Mouse (Mus musculus): ENCODE results near the gene Olfr91. TPM values are rescaled to one million over a fixed set of nuclear protein-coding genes. Genes with fewer than 3 reads are reported as not detected.
"Not testable (repeated sequence)": the region's sequence is repeated elsewhere in the genome, so short reads cannot be mapped to it uniquely, and the experiment has no call there.

The Olfr91 gene
- not detected in 2 replicates for polyA plus RNA-seq (2015; fragmentation: Nextera tagmentation; extraction: Ambion mirVana)

DNA sequence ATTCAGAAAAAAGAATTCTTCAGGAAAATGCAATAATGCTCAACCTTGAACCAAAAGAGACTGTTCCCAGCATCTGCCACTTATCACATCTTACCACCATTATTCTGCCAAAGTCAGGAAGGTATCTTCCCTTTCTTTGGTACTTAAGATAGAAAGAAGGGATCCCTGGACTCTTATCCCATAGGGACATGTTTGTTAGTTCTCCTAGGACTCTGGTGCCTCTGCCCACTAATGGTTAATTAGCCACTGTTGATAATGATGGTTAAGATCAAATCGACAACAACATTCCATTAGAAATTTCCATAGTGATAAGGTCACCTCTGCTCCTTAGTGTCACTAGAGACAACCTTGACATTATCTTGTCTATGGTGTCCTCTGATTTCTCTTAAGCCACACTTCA is at the start of gene Olfr91:
Gene Olfr91, minus strand, starts transcription at position 101 of the 400 bp plus-strand sequence.
- no peak for ATAC-seq
- Histone ChIP-seq H3K27ac (no peak within 1 kb of the TSS), H3K4me3 (replicated peaks) (no peak within 1 kb of the TSS), H3K9me3 (no peaks in the 10 kb centered on the region), H3K4me1 (replicated peaks) (no peaks in the 10 kb centered on the region), H3K4me2 (replicated peaks) (no peak within 1 kb of the TSS), H3K9ac (no peak within 1 kb of the TSS), H3K36me3 (no peaks in the 10 kb centered on the region), H3K27me3 (replicated peaks) (no peaks in the 10 kb centered on the region)
- WGBS, result 81% methylated on average over 1 of the region's 1 CpGs

DNA sequence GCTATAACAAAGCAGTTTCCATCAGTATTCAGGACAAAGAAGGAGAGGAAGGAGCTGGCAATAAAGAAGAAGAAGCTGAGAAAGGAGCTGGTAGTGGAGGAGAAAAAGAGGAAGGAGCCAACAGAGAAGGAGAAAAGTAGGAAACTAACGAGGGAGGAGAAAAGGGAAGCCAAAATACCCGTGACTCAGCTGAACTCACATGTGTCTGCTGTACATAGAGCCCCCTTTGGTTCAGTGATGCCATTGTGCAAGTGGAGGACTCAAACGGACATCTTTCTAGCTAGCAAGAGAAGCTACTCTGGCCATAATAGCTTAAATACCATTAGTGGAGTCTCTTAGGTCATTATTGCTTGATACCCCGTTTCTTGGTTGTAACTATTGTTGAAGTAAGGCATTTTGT is 33.3 kb upstream of the Olfr91 start:
- H3K9me3 ChIP-seq; ATAC-seq; H3K4me2 ChIP-seq (replicated peaks); H3K4me1 ChIP-seq (replicated peaks); H3K27me3 ChIP-seq (replicated peaks); H3K4me3 ChIP-seq (replicated peaks); H3K9ac ChIP-seq; H3K27ac ChIP-seq; H3K36me3 ChIP-seq: not testable (repeated sequence)
- 73% methylated on average over 4 of the region's 4 CpGs for WGBS

DNA sequence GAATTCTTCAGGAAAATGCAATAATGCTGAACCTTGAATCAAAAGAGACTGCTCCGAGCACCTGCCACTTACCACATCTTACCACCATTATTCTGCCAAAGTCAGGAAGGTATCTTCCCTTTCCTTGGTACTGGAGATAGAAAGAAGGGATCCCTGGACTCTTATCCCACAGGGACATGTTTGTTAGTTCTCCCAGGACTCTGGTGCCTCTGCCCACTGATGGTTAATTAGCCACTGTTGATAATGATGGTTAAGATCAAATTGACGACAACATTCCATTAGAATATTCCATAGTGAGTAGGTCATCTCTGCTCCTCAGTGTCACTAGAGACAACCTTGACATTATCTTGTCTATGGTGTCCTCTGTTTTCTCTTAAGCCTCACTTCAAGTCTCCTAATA is 21.9 kb upstream of the Olfr91 start, which contains the start of gene Olfr92:
Gene Olfr92, minus strand, starts transcription at position 101 of the 400 bp plus-strand sequence.
- no peak within 1 kb of the TSS for H3K4me3 ChIP-seq (replicated peaks)
- 88% methylated on average over 2 of the region's 2 CpGs for WGBS
- no peaks in the 10 kb centered on the region for H3K36me3 ChIP-seq
- no peaks in the 10 kb centered on the region for H3K27me3 ChIP-seq (replicated peaks)
- no peak within 1 kb of the TSS for H3K9ac ChIP-seq
- no peaks in the 10 kb centered on the region for H3K4me1 ChIP-seq (replicated peaks)
- H3K4me2 ChIP-seq (replicated peaks), result no peak within 1 kb of the TSS
- H3K9me3 ChIP-seq, result no peaks in the 10 kb centered on the region
- no peak for ATAC-seq
- H3K27ac ChIP-seq, result no peak within 1 kb of the TSS

DNA sequence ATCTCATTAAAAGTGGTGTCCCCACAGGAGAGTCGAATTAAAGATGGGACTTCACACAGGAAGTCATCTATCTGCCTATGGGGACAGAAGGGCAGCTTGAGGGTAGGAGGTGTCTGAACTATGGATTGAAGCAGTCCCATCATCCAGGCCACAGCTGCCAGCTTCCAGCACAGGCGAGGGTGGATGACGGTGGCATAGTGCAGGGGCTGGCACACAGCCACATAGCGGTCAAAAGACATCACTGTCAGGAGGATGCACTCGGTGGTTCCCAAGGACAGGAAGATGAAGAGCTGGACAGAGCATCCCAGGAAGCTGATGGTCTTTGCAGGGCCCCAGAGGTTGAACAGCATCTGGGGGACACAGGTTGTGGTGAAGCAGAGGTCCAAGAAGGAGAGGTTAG is 4.8 kb downstream of the Olfr91 start:
- Histone ChIP-seq H3K4me1 (replicated peaks) (no peaks in the 10 kb centered on the region), H3K9ac (no peak overlapping the region), H3K27ac (no peak overlapping the region), H3K36me3 (no peaks in the 10 kb centered on the region), H3K4me2 (replicated peaks) (no peak overlapping the region), H3K27me3 (replicated peaks) (no peaks in the 10 kb centered on the region), H3K4me3 (replicated peaks) (no peak overlapping the region), H3K9me3 (no peaks in the 10 kb centered on the region)
- ATAC-seq, result no peak
- WGBS, result 77% methylated on average over 5 of the region's 5 CpGs

DNA sequence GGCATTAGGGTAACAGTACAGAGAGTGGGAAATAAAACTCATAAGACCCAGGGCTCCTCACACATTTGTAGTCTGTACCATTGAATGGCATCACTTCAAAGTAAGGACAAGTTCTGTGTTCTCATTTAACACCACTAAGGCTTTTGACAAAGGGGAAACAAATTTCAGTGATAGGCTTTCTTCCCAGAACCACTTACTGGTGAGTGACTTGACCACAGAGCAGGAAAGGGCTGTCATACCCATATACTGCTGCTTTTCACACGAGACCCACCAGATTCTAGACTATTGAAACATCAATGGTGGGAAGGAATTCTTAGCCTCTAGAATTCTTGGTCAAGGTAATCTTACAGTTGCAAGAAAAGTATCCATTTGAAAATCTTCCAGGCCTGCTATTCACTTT is 5.9 kb downstream of the Olfr91 start:
- no peaks in the 10 kb centered on the region for H3K27me3 ChIP-seq (replicated peaks)
- H3K36me3 ChIP-seq, result no peaks in the 10 kb centered on the region
- H3K4me2 ChIP-seq (replicated peaks), result no peak overlapping the region
- no peak overlapping the region for H3K9ac ChIP-seq
- H3K4me3 ChIP-seq (replicated peaks), result no peak overlapping the region
- WGBS, result 62% methylated on average over 1 of the region's 1 CpGs
- H3K4me1 ChIP-seq (replicated peaks), result no peaks in the 10 kb centered on the region
- no peak for ATAC-seq
- H3K9me3 ChIP-seq, result no peaks in the 10 kb centered on the region
- no peak overlapping the region for H3K27ac ChIP-seq

GRCm38 (mm10) chr17:37088399-37088798 is 9.7 kb downstream of the Olfr91 start, which contains the start of gene Olfr90:
Gene Olfr90, minus strand, starts transcription at chr17:37088499.
- Histone ChIP-seq H3K27me3 (replicated peaks) (no peaks in the 10 kb centered on the region), H3K27ac (no peak within 1 kb of the TSS)

DNA sequence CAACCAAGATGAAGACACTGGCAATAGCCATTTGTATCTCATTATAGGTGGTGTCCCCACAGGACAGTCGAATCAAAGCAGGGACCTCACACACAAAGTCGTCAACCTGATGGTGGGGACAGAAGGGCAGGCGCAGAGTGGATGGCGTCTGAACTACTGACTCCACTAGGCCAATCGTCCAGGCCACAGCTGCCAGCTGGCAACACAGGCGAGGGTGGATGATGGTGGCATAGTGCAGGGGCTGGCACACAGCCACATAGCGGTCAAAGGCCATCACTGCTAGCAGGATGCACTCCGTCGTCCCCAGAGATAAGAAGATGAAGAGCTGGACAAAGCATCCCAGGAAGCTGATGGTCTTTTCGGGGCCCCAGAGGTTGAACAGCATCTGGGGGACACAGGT is 12.5 kb downstream of the Olfr91 start:
- Histone ChIP-seq H3K4me2 (replicated peaks) (no peak overlapping the region), H3K9me3 (no peaks in the 10 kb centered on the region), H3K4me3 (replicated peaks) (no peak overlapping the region), H3K36me3 (no peaks in the 10 kb centered on the region), H3K27me3 (replicated peaks) (no peaks in the 10 kb centered on the region), H3K4me1 (replicated peaks) (no peaks in the 10 kb centered on the region), H3K9ac (no peak overlapping the region), H3K27ac (no peak overlapping the region)
- WGBS, result 75% methylated on average over 10 of the region's 10 CpGs
- no peak for ATAC-seq

More at GRCm38 (mm10) chr17:37088399-37088798, 9.7 kb downstream of the Olfr91 start, which contains the start of gene Olfr90:
- no peak for ATAC-seq
- Histone ChIP-seq H3K4me1 (replicated peaks) (no peaks in the 10 kb centered on the region), H3K4me3 (replicated peaks) (no peak within 1 kb of the TSS), H3K4me2 (replicated peaks) (no peak within 1 kb of the TSS), H3K36me3 (no peaks in the 10 kb centered on the region), H3K9me3 (no peaks in the 10 kb centered on the region), H3K9ac (no peak within 1 kb of the TSS)

DNA sequence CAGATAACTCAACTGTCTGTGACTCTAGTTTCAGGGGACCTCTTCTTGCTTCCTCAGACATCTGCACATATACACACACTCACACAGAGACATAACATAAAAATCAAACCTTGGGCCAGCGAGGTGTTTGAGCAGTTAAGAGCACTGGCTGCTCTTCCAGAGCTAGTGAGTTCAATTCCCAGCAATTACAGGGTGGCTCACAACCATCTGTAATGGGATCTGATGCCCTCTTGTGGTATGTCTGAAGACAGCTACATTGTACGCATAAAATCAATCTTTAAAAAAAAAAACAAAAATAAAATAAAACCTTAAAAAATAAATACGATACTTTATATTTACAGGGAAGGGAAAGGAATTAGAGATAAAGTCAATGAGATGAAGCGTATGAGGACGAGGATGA is 13.4 kb downstream of the Olfr91 start:
- 70% methylated on average over 5 of the region's 5 CpGs for WGBS
- ATAC-seq, result no peak
- H3K9ac ChIP-seq, result no peak overlapping the region
- H3K36me3 ChIP-seq, result no peaks in the 10 kb centered on the region
- no peaks in the 10 kb centered on the region for H3K9me3 ChIP-seq
- H3K27ac ChIP-seq, result no peak overlapping the region
- H3K4me3 ChIP-seq (replicated peaks), result no peak overlapping the region
- no peak overlapping the region for H3K4me2 ChIP-seq (replicated peaks)
- H3K4me1 ChIP-seq (replicated peaks), result no peaks in the 10 kb centered on the region
- H3K27me3 ChIP-seq (replicated peaks), result no peaks in the 10 kb centered on the region

DNA sequence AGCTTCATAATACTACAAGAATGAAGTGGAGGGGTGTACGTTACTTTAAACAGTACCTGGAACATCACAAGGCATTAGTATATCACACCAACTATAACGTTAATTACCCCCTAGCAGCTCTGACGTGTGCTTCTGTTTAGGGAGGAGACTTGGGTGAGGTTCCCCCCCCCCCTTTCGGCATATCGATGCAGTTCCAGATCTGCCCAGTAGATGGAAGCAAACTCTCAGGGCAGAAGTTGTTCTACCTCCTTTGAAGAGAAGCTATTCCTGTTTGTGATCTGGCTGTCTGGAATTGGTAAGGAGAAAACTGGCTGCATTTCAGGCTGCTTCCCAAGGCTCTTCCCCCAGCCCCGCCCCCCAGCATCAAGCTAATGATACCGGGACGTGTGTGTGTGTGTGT is 14.8 kb downstream of the Olfr91 start:
- Histone ChIP-seq H3K9ac (no peak overlapping the region), H3K4me2 (replicated peaks) (no peak overlapping the region), H3K4me3 (replicated peaks) (no peak overlapping the region), H3K27me3 (replicated peaks) (no peaks in the 10 kb centered on the region), H3K36me3 (no peaks in the 10 kb centered on the region), H3K9me3 (no peaks in the 10 kb centered on the region), H3K4me1 (replicated peaks) (no peaks in the 10 kb centered on the region), H3K27ac (no peak overlapping the region)
- ATAC-seq, result peak; percentile 77
- 3% methylated on average over 8 of the region's 8 CpGs for WGBS

GRCm38 (mm10) chr17:37081659-37082058 is 16.4 kb downstream of the Olfr91 start:
- Histone ChIP-seq H3K9me3 (no peaks in the 10 kb centered on the region), H3K9ac (no peak overlapping the region), H3K27ac (no peak overlapping the region), H3K27me3 (replicated peaks) (no peaks in the 10 kb centered on the region), H3K4me1 (replicated peaks) (no peaks in the 10 kb centered on the region), H3K36me3 (no peaks in the 10 kb centered on the region), H3K4me3 (replicated peaks) (no peak overlapping the region), H3K4me2 (replicated peaks) (no peak overlapping the region)
- WGBS, result 87% methylated on average over 4 of the region's 4 CpGs
- no peak for ATAC-seq

DNA sequence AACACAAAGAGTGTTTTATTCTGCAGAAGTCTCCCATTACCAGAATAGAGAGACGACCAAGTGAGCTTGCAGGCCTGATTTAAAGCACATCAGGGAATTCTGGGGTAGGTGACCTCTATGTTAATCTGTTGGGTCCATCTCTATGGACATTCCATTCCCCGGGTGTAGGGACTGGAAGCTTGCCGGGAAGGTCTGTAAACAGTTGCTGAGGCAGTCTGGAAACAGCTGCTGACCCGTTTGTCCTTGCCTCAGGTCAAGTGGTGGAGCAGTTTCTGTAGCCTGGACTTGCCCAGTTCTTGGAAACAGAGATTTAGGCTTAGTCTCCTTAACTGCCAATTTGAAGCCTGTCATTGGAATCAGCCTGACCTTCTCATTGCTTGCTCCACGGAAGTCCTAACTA is 18.0 kb downstream of the Olfr91 start:
- Histone ChIP-seq H3K4me1 (replicated peaks) (no peaks in the 10 kb centered on the region), H3K9ac (no peak overlapping the region), H3K36me3 (no peaks in the 10 kb centered on the region), H3K9me3 (no peaks in the 10 kb centered on the region), H3K4me2 (replicated peaks) (no peak overlapping the region), H3K27me3 (replicated peaks) (no peaks in the 10 kb centered on the region), H3K4me3 (replicated peaks) (no peak overlapping the region), H3K27ac (no peak overlapping the region)
- no peak for ATAC-seq
- 17% methylated on average over 5 of the region's 5 CpGs for WGBS

DNA sequence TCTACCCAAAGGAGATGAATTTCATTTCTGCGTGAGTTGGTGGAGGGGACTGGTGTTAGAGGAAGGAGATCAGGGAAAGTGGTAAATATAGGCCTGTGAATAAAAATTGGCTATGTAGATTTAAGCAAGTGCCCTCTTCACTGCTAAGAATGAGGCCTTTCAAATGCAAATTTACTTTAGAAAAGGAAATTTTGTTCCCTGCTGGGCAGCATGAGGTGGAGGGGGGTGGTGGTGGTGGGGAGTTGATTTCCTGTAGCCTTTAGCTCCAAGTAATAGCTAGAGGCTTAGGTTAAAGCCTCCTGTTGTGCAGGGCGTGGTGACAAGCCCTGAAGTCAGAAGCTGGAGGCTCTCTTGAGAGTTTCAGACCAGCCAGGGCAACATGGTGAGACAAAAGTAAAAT is 19.1 kb downstream of the Olfr91 start:
- no peak overlapping the region for H3K4me2 ChIP-seq (replicated peaks)
- ATAC-seq, result no peak
- no peaks in the 10 kb centered on the region for H3K27me3 ChIP-seq (replicated peaks)
- no peaks in the 10 kb centered on the region for H3K36me3 ChIP-seq
- no peaks in the 10 kb centered on the region for H3K4me1 ChIP-seq (replicated peaks)
- no peak overlapping the region for H3K27ac ChIP-seq
- H3K9me3 ChIP-seq, result no peaks in the 10 kb centered on the region
- H3K9ac ChIP-seq, result no peak overlapping the region
- 44% methylated on average over 2 of the region's 2 CpGs for WGBS
- H3K4me3 ChIP-seq (replicated peaks), result no peak overlapping the region

DNA sequence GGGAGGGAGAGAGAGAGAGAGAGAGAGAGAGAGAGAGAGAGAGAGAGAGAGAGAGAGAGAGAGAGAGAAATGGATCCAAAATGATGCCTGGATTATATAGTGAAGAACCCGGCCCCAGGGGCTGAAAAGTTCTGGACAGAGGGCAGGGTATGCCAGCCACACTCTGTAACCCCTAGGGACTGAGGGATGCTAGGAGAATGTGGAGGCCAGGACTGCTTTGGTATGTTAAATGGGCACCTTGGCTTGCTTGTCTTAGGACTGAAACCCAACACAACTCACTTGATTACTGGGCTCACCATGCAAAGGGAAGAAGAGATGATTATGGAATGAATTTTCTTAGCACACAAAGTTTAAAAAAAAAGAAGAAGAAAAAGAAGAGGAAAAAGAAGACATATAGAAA is 19.9 kb downstream of the Olfr91 start:
- WGBS, result 56% methylated on average over 1 of the region's 1 CpGs
- Histone ChIP-seq H3K4me1 (replicated peaks) (no peaks in the 10 kb centered on the region), H3K4me3 (replicated peaks) (no peak overlapping the region), H3K9me3 (no peaks in the 10 kb centered on the region), H3K27ac (no peak overlapping the region), H3K27me3 (replicated peaks) (no peaks in the 10 kb centered on the region), H3K36me3 (0 out of 2 replicates have a peak, but pooled peaks cover 3% of the 10 kb centered on the region), H3K4me2 (replicated peaks) (no peak overlapping the region), H3K9ac (no peak overlapping the region)
- no peak for ATAC-seq

Data from intestine, embryonic 15.5 days (tissue).